Mouse (Mus musculus): ENCODE data around the gene Iars. TPM values are rescaled to one million over a fixed set of nuclear protein-coding genes. Genes with fewer than 3 reads are reported as not detected.
A peak's percentile ranks its signal among the peaks of the same experiment; 100 is the strongest.

Gene Iars
- total and polyA plus RNA-seq, 3 experiments = 86.4 to 4,419 (median 178) TPM

DNA sequence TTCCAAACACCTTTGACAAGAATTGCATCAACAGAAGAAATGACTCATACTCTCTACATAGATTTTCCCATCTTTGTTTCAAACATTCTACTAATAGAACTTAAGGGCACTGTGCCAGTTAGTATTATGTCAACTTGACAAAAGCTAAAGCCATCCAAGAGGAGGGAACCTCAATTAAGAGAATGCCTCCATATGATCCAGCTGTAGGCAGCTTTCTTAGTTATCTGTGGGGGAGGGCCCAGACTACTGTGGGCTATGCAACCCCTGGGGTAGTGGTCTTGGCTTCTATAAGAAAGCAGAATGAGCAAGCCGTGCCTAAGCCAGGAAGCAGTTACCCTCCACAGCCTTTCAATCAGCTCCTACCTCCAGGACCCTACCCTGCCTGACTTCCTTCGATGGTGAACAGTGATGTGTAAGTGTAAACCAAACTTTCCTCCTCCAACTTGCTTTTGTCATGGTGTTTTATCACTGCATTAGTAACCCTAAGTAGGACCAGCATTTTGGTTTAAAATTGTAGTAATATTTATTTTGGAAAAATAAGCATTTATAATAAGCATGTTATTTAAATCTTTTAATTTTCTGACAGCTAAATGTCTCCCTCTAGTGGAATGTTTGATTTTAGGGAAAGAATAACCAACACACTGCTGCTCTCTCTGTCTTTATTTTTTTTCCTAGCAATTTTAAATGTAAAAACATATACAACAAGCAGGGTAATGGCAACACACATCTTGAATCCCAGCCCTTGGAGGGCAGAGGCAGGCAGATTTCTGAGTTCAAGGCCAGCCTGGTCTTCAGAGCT lies 37.0 kb upstream of the Iars start (continued):
- no peak for TF ChIP-seq UBTF (IDR thresholded peaks at IDR 0.05; ENCODE audit: borderline replicate concordance, insufficient read depth, low read depth, low read length)
- no peak for TF ChIP-seq NRF1 (IDR thresholded peaks at IDR 0.05; ENCODE audit: insufficient read depth, low read depth, low read length, poor library complexity, severe bottlenecking)
- no peak for TF ChIP-seq USF1 (IDR thresholded peaks at IDR 0.05; ENCODE audit: low read depth, low read length)
- no peak for TF ChIP-seq GABPA (IDR thresholded peaks at IDR 0.05; ENCODE audit: low read depth, low read length)
- peak; percentile 94 for TF ChIP-seq RAD21 (IDR thresholded peaks at IDR 0.05; ENCODE audit: low read depth, low read length)
- no peak for TF ChIP-seq TAL1 (IDR thresholded peaks at IDR 0.05; ENCODE audit: low read length)
- no peak for TF ChIP-seq MAFK (IDR thresholded peaks at IDR 0.05; ENCODE audit: borderline replicate concordance, low read depth, low read length)
- TF ChIP-seq RCOR1 (IDR thresholded peaks at IDR 0.05; ENCODE audit: low read depth, low read length) = no peak

DNA sequence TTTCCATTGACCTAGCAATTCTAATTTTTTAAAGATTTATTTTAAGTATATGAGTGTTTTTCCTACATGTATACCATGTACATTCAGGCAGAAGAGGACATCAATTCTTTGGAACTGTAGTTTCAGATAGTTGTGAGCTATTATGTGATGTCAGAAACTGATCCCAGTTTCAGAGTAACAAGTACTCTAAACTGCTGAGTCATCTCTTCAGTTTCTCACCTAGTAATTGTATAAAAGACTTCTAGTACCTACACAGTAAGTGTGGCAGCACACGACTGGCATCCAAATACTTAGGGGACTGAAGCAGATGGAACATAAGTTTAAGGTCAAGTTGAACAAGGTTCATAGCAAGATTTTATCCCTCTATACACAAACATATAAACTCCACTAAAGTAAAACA lies 35.9 kb upstream of the Iars start:
- Histone ChIP-seq H3K36me3 (ENCODE audit: control insufficient read depth in 1 of 2, insufficient read depth in 2 of 2, low read length in 2 of 2) (peaks cover 0 to 3% of the 10 kb centered on the region in 2 experiments; a peak in 1 of 4 replicates), H3K9ac (ENCODE audit: control insufficient read depth, low read depth, low read length, poor library complexity, severe bottlenecking) (no peak overlapping the region), H3K4me3 (ENCODE audit: control insufficient read depth in 1 of 2, insufficient read depth in 1 of 2, low read depth in 2 of 2, low read length in 2 of 2) (no peak overlapping the region), H3K9me3 (replicated peaks; ENCODE audit: insufficient read depth, low read length) (no peaks in the 10 kb centered on the region), H3K27ac (ENCODE audit: control insufficient read depth, low read depth, low read length) (no peak overlapping the region), H3K4me1 (ENCODE audit: control insufficient read depth in 1 of 2, insufficient read depth in 2 of 2, low read length in 2 of 2) (no peaks in the 10 kb centered on the region; a peak in 1 of 4 replicates), H3K79me2 (ENCODE audit: control insufficient read depth, insufficient read depth, low read length, poor library complexity) (no peaks in the 10 kb centered on the region), H3K27me3 (ENCODE audit: control insufficient read depth in 1 of 2, insufficient read depth in 2 of 2, low read length in 2 of 2) (no peaks in the 10 kb centered on the region)
- TF ChIP-seq MAFK (IDR thresholded peaks at IDR 0.05; ENCODE audit: borderline replicate concordance, low read depth, low read length) = 0 out of 2 replicates have a peak, but pooled peaks have one; percentile 44
- no peak for TF ChIP-seq POLR2A (IDR thresholded peaks at IDR 0.05; ENCODE audit: control insufficient read depth in 1 of 2, insufficient read depth in 1 of 2, low read depth in 1 of 2, low read length in 2 of 2, poor library complexity in 1 of 2)
- no peak for DNase-seq (ENCODE audit: low read depth, low spot score)

DNA sequence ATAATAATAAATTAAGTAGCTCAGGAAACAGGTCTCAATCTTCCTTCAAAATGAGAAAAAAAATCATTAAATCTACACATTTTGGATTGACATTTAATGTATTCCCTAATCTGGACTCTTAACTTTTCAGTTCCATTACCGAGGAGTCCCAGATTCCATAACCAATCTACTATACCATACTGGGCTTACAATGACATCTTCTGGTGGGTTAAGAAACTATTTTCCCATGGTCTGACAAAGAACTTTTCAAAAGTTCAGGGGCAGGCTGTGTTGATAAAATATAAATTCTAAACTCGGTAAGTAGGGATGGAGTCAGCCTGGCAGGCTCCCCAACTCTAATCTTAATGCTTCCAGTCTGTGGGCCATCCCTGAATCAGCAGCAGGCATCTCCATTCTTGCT lies 30.8 kb upstream of the Iars start:
- no peaks in the 10 kb centered on the region for H3K9me3 ChIP-seq (replicated peaks; ENCODE audit: insufficient read depth, low read length)
- H3K4me1 ChIP-seq (ENCODE audit: control insufficient read depth in 1 of 2, insufficient read depth in 2 of 2, low read length in 2 of 2) = peaks cover 4 to 5% of the 10 kb centered on the region in 2 experiments; a peak in 3 of 4 replicates
- DNase-seq (ENCODE audit: low read depth, low spot score) = peak; percentile 35
- H3K9ac ChIP-seq (ENCODE audit: control insufficient read depth, low read depth, low read length, poor library complexity, severe bottlenecking) = peak overlapping the region; percentile 92; the same call in 1 of the 2 replicates
- H3K27ac ChIP-seq (ENCODE audit: control insufficient read depth, low read depth, low read length) = no peak overlapping the region
- peaks cover 3 to 12% of the 10 kb centered on the region in 2 experiments; a peak in 3 of 4 replicates for H3K36me3 ChIP-seq (ENCODE audit: control insufficient read depth in 1 of 2, insufficient read depth in 2 of 2, low read length in 2 of 2)
- H3K79me2 ChIP-seq (ENCODE audit: control insufficient read depth, insufficient read depth, low read length, poor library complexity) = peaks cover 17% of the 10 kb centered on the region
- no peaks in the 10 kb centered on the region for H3K27me3 ChIP-seq (ENCODE audit: control insufficient read depth in 1 of 2, insufficient read depth in 2 of 2, low read length in 2 of 2)
- TF ChIP-seq POLR2AphosphoS5 (IDR thresholded peaks at IDR 0.05; ENCODE audit: borderline replicate concordance, low read depth, low read length) = no peak
- no peak for TF ChIP-seq E2F4 (IDR thresholded peaks at IDR 0.05; ENCODE audit: borderline replicate concordance, low read depth, low read length)
- no peak for TF ChIP-seq TCF12 (IDR thresholded peaks at IDR 0.05; ENCODE audit: low read depth, low read length)
- no peak for TF ChIP-seq CHD2 (IDR thresholded peaks at IDR 0.05; ENCODE audit: low read length)
- peak; percentile 54 for TF ChIP-seq RAD21 (IDR thresholded peaks at IDR 0.05; ENCODE audit: low read depth, low read length)
- TF ChIP-seq SMC3 (IDR thresholded peaks at IDR 0.05; ENCODE audit: low read depth, low read length) = peak; percentile 25; the same call in 1 of the 2 replicates
- TF ChIP-seq KAT2A (conservative IDR thresholded peaks at IDR 0.05; ENCODE audit: low read depth, low read length) = no peak
- TF ChIP-seq TAL1 (IDR thresholded peaks at IDR 0.05; ENCODE audit: low read length) = no peak
- TF ChIP-seq MYC (IDR thresholded peaks at IDR 0.05; ENCODE audit: low read depth, low read length) = no peak
- no peak for TF ChIP-seq ETS1 (IDR thresholded peaks at IDR 0.05; ENCODE audit: low read depth, low read length)
- no peak for TF ChIP-seq ELF1 (IDR thresholded peaks at IDR 0.05; ENCODE audit: low read depth, low read length)
- no peak for TF ChIP-seq POLR2AphosphoS2 (IDR thresholded peaks at IDR 0.05; ENCODE audit: low read length)
- peak in 1 of 3 experiments; percentile 40; a peak in 2 of 6 replicates for TF ChIP-seq CTCF (IDR thresholded peaks at IDR 0.05 in 2 of 3, conservative IDR thresholded peaks at IDR 0.05 in 1 of 3; ENCODE audit: control insufficient read depth in 1 of 3, insufficient read depth in 1 of 3, low read depth in 2 of 3, low read length in 3 of 3, poor library complexity in 1 of 3, severe bottlenecking in 1 of 3)
- no peak for TF ChIP-seq USF1 (IDR thresholded peaks at IDR 0.05; ENCODE audit: low read depth, low read length)
- TF ChIP-seq MEF2A (IDR thresholded peaks at IDR 0.05; ENCODE audit: extremely low read depth, insufficient replicate concordance, low read depth, low read length, poor library complexity, severe bottlenecking) = no peak
- peak; percentile 22; the same call in 1 of the 2 replicates for TF ChIP-seq ZC3H11A (IDR thresholded peaks at IDR 0.05; ENCODE audit: low read depth, low read length)
- TF ChIP-seq ZNF384 (IDR thresholded peaks at IDR 0.05; ENCODE audit: low read depth, low read length) = no peak
- H3K4me3 ChIP-seq (ENCODE audit: control insufficient read depth in 1 of 2, insufficient read depth in 1 of 2, low read depth in 2 of 2, low read length in 2 of 2) = peak overlapping the region in 1 of 2 experiments; percentile 89; a peak in 1 of 4 replicates
